Mouse (Mus musculus) B cell, adult 2 months (primary cell): ENCODE measurements around the gene Abr.
A peak's percentile ranks its signal among the peaks of the same experiment; 100 is the strongest.

ENCODE experiments used
- DNase-seq, 2 experiments: peaks; one replicate each; pipeline ENCODE4 v3.0.0; 2022

The Abr gene

DNA sequence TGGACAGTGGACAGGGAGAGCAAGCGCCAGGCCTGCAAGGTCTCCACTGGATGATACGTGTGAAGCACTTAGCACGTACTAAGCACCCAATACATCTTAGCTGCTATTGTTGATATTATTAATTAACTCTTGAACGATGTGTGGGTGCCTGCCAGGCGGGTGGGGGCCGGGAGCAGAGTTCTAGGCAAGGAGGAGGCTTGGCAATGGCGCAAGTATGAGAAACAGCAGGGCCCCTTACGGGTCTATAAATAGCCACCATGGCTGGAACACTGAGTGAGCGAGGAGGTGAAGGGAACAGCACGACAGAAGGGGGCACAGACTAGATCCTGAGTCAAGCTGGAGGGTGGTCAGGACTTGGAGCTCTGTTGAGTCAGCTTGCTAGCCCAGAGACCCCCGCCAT is 107.0 kb downstream of the Abr start:
- no peak for DNase-seq

DNA sequence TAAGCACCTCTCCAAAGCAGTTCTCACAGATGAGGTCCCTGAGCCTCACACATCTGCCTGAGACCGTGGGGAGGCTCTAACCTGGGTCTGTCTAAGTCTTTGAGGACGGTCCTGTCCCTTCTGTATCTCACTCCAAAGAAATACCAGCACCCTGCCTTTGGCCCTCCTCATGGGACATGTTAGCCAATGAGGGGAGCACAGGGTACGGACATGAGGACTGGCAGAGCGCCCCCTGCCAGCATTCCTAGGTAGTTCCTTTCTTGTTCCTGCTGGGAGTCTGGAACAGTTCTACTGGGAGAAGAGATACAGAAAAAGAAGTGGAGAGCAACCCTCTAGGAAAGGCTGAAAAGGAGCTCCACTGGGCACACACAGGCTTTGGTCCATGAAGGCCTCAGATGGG is 111.1 kb downstream of the Abr start:
- no peak for DNase-seq

GRCm38 (mm10) chr11:76509751-76510723 is 112.1 kb downstream of the Abr start:
- DNase-seq, result no peak

DNA sequence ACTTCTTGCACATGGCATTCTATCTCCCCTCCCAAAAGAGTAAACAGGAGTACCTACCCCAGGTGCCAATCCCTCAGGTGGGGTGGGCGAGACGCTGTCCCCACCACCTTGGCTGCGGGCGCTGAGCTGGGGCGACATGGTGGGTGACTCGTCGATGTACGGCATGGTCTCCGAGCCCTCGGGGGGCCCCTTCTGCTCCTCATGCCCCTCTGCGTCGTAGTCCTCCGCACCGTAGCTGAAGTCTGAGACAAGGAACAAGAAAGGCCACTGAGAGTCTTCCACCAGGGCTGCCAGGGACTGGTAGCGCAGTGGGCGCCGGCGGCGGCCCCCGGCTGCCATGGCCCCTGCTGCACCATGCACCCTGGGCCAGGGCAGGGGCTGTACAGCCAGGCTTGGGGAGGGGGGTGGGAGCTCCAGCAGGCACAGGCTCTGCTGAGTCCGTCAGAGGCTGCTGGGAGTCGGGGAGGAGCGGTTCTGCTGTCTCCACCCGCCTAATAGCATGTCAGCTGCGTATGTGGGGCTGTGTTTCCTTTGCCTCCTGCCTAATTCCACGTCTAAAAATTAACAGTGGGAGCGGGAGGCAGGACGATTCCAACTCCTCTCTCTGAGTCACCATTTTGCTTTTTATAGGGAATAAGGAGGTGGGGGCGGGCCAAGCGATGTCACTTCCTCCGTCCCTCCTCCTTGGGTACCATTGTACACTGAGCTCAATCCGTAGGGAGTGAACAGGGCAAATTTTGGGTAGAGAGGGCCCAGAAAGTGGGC is 113.1 kb downstream of the Abr start:
- no peak for DNase-seq

DNA sequence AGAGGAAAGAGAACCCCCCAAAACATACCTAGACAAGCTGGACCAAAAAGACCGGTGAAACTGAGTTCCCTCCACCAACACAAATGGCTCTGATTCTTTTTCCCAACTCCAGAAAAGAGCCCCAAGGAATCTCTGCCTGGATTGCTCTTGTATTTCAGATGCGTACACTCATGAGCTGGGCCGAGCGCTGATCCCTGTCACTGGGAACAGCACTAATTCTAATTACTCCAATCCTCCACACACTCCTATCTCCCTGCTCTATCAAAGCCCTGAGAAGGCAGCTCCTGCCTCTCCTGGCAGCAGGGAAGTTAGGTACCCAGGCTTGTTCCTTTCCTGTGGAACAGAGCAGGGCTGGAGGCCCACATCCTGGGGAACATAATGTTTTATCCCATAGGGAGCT is 114.0 kb downstream of the Abr start:
- DNase-seq, result no peak

GRCm38 (mm10) chr11:76507302-76508124 is 114.6 kb downstream of the Abr start:
- no peak for DNase-seq

DNA sequence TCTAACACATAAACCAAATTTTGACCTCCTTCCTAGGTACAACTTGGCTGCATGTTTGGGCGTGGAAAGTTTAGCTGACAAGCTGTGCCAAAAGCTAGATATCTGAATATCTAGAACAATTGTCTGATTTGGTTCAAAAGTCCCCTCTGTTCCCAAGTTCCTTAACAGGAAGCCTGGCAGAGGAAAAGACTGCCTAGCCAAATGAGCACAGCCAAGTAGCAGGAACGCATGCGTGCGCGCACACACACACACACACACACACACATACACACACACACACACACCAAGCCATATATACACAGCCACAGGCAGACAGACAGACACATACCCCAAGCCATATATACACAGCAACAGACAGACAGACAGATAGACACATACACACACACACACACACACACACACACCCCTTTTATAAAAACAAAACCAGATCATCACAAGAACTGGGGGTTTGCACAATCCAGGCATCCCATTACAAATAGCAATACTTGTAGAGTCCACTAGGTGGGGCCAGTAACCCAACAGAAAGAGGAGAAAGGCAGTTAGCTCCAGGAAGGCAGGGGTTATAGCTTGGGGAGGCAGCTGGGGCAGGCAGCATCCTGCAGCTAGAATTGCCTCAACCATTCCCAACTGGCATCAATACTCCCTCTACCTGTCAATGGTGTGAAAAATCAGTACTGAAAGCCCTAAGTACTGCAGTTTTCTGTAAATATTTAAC is 115.4 kb downstream of the Abr start:
- peak; percentile 57 to 61 for DNase-seq

GRCm38 (mm10) chr11:76505106-76505505 is 117.0 kb downstream of the Abr start:
- DNase-seq, result no peak

GRCm38 (mm10) chr11:76504058-76504457 is 118.1 kb downstream of the Abr start:
- DNase-seq, result no peak

DNA sequence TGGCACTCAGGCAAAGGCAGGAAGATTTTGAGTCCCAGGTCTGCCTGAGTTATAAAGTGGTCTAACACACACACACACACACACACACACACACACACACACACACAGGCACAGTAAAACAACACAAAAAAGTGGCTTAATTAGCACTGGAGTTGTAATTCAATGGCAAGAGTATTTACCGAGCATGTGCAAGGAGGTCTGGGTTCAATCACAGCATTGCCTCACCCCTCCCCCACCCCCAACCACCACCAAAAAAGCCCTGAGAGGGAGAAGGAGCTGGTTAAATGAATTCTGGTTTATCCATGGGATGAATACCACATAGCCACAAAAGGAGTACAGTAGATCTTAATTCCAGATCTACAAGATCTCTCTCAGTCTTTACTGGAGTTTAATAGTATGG is 122.1 kb downstream of the Abr start:
- no peak for DNase-seq

GRCm38 (mm10) chr11:76499564-76499963 is 122.5 kb downstream of the Abr start:
- DNase-seq, result no peak

- DNase-seq, result no peak
Observed at GRCm38 (mm10) chr11:76497769-76498152, 124.4 kb downstream of the Abr start.

GRCm38 (mm10) chr11:76497066-76497768 is 124.9 kb downstream of the Abr start:
- DNase-seq, result no peak

DNA sequence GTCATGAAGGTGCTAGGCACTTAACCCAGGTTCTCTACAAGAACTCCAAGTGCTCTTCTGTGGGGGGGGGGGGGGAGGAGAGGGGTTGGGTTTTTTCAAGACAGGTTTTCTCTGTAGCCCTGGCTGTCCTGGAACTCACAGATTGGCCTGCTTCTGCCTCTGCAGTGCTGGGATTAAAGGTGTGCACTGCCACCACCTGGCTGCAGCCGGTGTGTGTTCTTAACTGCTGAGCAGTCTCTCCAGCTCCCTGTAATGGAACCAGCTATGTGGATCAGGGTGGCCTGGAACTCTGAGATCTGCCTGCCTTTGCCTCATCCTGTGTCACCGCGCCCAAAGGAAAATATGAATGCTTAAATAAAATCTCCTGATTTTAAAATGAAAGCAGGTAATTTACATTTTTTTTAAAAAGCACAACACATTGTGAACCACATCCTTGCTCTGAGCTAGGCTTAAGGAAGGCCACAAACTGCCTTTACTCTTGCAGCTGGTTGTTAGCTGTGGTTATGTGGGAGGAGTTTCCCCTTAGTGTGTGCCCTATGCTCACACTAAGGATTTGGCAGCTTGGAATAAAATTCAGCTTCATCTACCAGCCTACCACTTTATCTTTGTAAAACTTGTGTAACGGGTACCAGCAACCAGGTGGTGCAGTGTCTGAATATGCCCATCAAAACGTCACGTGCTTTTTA is 125.9 kb downstream of the Abr start:
- peak; percentile 63 to 66 for DNase-seq

DNA sequence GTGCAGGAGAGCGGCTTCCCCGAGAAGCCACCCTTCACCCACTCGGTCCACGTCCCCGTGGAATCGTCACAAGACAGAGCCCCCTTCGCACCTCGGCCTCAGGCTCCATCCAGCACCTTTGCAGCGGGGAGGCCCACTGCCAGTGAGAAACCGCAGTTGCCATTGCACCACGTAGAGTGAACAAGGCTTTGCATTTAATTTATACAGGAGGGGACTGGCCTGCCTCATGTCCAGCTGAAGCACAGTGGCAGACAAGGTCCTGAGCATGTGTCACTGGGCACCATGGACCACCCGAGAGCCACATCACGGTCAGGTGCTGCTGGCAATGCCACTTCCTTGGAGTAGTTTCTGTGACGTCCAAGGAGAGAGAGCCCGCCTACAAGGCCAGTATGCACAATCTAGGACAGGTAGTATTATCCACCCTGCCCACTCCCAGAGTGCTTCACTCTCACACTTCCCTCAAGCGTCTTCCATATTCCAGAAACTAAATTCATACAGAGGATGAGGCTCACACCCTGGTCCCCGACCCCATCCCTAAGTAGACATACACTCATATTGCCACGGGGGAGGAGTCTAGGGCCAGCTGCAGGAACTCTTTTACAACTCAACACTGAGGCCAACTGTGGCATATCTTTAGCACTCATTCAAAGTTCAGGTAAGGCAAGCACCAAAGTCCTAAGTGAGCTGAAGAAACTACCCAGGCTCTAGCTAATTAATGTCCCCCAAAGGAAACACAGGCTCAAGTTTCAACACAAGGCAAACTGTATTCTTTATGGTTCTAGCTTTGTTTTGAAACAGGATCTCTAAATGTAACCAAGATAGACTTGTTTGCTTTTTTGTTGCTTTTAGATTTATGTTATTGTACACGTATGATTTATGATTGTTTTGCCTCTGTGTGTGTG is 126.7 kb downstream of the Abr start:
- peak; percentile 27 to 34 for DNase-seq

- peak; percentile 69 to 76 for DNase-seq
Observed at GRCm38 (mm10) chr11:76494360-76495126, 127.6 kb downstream of the Abr start.

- DNase-seq, result peak; percentile 8 to 19
Observed at GRCm38 (mm10) chr11:76493811-76494274, 128.3 kb downstream of the Abr start.

GRCm38 (mm10) chr11:76493167-76493566 is 128.9 kb downstream of the Abr start:
- no peak for DNase-seq

DNA sequence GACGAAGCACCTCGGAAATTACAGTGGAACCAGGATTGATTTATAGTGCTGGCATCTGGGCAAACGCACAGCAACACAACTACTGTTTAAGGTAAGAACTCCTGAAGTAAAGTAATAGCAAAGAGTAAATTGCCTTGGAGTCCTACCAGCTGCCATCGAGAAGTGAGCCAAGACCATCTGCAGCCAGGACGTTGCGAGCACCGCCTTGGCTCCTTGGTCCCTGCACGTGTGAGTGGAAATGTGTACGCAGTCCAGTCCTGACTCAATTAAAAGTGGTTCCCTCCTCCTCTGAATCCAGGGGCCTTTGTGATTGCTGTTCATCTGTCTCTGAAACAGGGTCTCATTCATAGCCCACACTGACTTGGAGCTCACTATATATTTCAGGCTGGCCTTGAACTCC is 130.3 kb downstream of the Abr start:
- DNase-seq, result no peak
